Mouse (Mus musculus) c-Kit-positive CD71-positive TER-119-positive erythroid progenitor cells, embryonic 14.5 days (primary cell): ENCODE measurements around the gene Ttll3.

Source experiments
- DNase-seq: peaks from one replicate; pipeline ENCODE4 v3.0.0-alpha.2; 2013; ENCODE audit warnings: low spot score

Ttll3 gene

DNA sequence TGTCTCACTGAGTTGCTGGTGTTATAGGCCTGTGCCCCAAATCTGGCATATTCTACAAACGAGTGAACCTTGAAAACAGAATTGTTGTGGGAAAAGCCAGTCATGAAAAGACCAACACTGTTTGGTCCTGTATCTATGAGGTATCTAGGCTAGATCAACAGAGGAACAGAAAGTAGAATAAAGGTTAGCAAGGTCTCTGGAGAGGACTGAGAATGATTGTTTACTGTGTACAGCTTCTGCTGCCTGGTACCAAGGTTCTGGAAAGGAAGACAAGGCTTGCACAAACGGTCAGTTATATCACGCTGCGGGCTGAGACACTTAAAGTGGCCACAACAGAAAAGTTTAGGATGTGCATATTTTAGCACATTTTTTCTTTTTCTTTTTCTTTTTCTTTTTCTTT lies 37.6 kb downstream of the Ttll3 start:
- DNase-seq, result no peak

DNA sequence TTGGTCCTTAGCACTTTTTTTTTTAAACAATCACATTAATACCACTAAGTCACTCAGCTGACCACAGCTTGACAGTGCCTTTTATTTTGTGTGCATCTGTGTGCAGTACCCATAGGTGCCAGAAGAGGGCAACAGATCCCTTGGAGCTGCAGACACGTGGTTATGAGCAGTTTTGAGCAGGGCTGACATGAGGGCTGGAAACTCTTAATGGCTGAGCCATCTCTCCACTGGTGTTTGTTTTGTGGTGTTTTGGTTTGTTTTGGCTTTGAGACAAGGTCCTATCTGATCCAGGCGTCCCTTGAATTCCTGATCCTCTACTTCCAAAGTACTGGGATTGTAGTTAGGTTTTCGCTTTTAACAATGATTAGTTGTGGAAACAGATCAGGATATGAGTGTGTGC lies 38.3 kb downstream of the Ttll3 start:
- peak; percentile 54 for DNase-seq

DNA sequence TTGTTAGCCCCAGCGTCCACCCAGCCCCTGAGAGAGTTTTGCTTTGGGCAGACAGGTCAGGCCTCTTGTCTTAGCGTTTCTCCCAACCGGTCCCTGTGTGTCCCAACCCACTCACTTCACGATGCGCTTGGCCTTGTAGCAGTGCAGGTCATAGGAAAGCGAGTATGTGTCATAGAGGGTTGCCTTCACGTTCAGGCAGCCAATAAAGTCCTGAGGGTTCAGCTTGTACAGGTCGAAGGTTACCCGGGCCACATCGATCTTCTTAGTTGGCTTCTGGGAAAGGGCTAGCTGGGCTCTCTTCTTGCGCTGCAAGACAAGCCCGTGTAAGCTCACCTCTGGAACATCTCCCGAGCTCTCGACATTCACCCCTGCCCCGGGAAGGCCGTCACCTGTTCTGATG lies 38.9 kb downstream of the Ttll3 start:
- DNase-seq, result no peak

DNA sequence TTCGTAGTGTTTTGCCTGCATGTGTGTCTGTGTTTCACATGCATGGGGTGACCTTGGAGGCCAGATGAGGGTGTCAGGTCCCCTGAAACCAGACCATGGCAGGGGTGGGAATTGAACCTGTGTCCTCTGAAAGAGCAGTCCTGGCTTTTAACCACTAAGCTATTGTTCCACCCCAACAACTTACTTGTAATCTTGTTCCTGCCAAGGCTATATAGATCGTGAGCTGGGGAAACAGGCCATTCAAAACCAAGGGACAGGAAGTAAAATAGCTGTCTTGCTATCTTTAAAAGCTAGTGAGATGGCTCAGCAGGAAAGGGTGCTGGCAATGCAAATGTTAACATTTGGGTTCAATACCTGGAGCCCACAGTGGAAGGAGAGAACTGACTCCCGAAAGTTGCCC lies 40.9 kb downstream of the Ttll3 start:
- no peak for DNase-seq

DNA sequence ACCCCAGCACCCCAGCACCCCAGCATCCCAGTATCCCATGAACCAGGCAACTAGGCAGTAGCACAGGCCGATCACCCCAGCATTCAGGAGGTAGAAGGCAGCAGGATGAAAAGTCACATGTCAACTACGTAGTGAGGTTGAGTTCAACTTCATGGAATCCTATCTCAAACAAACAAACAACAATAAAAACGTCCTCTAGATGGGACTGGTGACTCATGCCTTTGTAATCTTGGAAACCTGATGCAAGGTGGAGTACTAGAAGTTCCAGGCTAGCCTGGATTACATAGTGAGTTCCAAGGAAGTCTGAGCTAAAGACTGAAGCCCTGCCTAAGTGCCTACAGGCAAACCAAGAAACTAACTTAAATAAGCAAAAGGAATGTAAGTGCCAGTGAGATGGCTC lies 41.8 kb downstream of the Ttll3 start:
- DNase-seq, result no peak

DNA sequence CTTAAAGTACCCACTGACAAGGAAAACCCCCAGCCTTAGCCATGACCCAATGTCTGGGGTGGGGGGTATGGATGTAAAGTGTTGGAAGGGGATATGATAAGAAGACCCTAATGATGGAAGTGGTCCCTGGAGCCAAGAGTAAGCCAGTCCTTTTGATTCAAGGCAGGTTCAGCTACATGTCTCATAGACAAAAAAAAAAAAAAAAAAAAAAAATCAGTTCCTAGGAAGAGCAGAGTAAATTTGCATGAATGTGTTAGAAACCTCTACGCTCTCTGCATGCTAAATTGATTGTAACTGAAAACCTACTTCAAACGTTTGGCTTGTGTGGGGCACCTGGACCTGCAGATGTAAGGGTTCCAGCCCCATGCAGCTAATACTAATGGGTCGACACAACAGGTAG lies 42.7 kb downstream of the Ttll3 start:
- DNase-seq, result no peak

DNA sequence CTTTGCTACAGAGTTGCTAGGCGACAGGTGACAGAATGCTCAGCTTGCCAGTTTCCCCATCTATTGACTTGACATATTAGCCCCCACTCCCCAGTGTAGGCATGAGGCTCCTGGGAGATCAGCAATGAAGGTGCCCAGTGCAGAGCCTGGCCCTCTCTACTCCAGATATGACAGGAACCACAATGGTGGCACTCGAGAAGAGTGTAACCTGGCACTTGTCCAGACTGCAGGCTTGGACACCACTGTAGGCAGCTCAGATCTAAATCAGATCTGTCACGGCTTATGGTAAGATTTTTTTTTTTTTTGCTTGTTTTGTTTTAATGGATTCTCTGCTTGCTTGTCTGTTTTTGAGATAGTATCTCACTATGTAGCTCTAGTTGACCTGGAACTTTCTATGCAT lies 44.6 kb downstream of the Ttll3 start:
- DNase-seq, result no peak

DNA sequence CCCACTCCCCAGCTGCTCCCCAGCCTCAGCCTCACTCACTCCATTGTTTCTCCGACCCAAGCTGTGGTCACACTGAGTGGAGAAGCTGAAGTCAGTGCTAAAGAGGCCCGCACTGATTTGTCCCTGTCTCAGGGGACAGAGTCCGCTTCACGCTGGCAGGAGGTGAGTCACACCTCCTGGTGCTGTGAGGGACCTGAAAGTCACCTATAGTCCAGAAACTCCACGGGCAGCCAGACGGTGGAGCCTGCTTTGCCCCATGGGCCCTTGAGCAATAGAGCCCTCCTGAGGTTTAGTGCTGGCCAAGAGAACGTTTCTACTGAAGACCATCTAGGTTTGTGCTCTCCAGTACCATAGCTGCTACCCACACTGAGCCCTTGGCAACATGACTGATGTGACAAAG lies 45.6 kb downstream of the Ttll3 start:
- DNase-seq, result no peak

DNA sequence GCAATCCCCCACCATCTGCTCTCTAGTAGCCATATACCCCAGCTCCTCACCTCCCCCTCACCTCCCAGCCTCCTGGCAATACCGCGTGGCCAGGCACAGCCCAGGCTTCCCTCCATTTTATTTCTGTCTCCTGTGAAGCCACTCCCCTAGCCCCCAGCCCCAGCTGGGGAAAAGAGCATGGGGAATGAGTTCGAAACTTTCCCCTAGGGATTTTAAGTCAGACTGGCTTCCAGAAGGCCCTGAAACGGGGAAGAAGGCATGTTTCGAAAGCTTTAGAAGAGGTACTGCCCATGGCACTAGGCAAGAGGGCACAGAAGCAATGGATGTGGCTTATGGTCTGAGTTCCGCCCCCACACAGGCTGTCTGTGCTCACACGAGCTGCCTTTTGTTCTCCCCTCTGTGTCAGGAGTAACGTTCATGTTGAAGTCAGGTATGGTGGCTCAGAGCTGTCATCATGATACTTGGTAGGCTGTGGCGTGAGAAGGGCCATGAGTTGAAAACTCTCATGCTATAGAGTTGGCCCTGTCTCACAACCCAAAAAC lies 46.7 kb downstream of the Ttll3 start, which contains the start of gene Cidec:
Cidec (minus strand) TSS at position 97 of the 542 bp plus-strand sequence.
- no peak for DNase-seq

DNA sequence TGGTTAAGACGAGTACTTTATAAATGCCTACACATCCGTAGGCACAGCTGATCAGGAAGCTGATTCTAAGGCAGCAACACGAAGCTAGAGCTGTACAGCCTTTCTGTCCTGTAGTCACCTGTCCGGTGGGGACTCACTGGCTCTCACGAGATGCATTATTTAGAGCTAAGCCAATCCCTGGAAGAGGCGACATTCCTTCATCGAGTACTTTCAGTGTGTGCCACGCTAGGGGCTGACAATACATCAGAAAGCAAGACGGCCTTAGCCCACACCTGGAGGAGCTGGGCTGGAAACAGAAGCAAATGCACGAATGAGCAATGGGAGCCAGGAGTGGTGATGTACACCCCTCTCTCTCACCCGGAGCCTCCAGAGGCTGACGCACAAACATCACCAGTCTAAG lies 48.1 kb downstream of the Ttll3 start:
- DNase-seq, result no peak

DNA sequence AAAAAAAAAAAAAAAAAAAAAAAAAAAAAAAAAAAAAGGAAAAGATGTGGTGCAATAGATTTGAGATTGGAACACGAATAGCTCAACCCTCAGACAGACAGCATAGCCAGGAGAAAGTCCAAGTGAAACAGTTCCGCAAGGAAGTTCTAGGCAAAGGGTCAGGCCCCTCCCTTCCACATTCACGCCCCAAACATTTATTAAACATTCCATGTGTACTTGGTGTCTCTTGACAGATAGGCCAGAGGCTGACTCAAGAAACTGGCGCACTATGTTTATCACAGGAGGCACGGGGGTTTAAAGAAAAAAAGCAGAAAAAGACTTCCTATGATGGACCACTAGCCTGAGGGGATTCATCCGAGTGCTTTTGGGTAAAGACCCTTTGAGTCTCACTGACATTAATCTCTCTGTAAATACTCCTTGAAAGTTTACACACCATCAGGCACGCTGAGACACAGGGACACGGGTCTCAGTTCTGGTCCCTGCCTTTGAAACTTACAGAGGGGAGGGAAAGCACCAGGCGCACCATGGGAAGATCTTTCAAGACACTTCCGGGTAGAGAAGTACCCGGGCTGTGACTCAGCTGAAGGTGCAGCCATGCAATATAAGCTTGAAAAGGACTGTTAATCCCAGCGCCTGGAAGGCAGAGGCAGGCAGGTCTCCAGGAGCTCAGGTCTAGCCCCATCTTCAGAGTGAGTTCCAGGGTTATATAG lies 49.8 kb downstream of the Ttll3 start:
- no peak for DNase-seq

DNA sequence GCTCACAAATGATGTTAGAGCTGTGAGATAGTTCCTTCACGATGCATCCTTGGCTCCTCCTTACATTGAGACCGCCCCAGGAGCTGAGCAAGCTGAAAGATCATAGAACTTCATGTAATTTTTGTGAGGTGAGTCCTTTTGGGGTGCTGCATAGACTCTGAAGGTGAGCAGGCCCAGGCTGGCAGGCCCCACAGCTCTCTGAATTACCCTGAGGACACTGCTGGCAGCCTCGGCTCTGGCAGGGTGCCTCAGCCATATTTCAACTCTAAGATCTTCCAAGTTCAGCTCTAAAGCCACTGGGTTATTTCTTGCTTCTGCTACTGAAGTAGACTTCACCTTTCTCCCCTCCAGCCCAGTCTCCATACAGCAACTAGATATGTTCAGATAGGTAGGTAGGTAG lies 51.6 kb downstream of the Ttll3 start:
- no peak for DNase-seq

DNA sequence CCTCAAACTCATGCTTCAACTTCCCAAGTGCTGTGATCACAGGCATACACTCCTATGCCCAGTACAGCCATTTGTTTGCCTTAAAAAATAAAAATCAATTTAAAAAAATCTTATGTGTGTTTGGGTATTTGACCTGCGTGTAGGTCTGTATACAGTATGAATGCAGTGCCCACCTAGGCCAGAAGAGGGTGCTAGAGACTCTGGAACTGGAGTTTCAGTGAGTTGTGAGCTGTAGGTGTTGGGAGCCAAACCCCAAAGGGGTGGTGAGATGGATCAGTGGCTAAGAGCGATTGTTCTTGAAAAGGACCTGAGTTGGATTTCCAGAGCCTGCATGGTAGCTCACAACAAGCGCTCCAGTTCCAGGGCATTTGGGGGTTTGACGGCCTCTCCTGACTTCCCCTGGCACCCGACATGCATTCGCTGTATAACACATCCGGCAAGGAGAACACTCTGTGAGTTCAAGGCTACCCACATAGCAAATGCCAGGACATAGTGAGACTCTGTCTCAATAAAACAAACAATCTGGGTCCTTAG lies 52.2 kb downstream of the Ttll3 start:
- peak; percentile 81 for DNase-seq

DNA sequence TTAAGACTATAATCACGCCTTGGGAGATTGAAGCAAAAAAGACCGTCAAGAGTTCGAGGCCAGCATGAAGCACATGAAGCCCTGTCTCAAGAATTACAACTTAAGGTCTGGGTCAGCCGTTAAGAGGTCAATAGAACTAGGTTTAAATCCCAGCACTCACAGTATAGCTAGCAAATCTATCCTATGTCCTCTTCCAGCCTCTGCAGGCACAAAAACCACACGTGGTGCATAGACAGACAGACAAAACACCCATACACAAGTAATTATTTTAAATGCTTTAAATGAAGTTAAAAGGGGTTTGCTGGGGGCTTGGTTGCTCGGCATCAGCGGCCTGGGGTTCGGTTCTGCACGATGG lies 53.0 kb downstream of the Ttll3 start:
- DNase-seq, result no peak

DNA sequence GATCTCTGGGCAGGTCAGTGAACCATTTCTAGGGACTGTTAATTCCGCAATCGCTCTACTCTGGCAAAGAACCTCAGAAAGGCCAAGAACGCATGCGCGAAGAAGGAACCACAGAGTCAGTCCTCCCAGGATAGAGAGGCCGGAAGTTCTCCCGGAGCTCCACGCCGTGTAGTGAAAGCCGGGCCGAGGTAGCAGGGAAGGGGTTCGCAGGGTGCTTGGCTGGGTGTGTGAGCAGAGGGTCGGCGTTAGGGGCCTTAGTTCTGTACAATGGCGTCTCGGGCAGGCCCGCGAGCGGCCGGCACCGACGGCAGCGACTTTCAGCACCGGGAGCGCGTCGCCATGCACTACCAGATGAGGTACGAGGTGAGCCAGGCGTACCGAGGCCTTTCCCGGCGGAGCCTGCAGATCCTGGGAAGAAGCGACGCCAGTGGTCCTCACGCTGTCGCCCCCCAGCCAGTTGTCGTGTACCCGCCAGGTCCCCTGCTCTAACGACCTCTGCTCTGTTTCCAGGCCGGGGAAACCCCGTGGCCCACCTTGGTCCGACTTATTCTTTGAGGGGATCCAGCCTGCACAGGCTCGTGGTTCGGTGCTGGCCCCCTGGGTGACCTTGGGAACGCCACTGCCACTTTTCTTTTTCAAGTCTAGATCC lies 53.5 kb downstream of the Ttll3 start, which contains the start of gene Jagn1:
Jagn1 (plus strand) TSS at position 128 of the 649 bp plus-strand sequence.
- DNase-seq, result peak; percentile 95

DNA sequence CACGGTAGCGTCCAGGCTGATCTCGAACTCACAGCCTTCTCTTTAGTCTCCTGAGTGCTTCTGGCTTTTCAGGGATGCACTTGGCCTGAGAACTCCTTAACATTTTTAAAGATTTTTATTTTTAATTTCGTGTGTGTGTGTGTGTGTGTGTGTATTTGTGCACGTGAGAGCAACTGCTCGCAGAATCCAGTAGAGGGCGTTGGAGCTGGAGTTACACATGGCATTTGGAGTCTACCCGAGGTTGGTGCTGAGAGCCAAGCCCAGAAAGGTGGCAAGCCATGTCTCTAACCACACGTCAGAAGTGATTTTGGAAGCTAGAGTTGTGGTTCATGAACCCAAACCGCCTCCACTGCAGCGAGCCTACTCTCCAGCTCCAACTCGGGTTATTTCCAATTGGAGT lies 54.0 kb downstream of the Ttll3 start:
- peak; percentile 34 for DNase-seq

DNA sequence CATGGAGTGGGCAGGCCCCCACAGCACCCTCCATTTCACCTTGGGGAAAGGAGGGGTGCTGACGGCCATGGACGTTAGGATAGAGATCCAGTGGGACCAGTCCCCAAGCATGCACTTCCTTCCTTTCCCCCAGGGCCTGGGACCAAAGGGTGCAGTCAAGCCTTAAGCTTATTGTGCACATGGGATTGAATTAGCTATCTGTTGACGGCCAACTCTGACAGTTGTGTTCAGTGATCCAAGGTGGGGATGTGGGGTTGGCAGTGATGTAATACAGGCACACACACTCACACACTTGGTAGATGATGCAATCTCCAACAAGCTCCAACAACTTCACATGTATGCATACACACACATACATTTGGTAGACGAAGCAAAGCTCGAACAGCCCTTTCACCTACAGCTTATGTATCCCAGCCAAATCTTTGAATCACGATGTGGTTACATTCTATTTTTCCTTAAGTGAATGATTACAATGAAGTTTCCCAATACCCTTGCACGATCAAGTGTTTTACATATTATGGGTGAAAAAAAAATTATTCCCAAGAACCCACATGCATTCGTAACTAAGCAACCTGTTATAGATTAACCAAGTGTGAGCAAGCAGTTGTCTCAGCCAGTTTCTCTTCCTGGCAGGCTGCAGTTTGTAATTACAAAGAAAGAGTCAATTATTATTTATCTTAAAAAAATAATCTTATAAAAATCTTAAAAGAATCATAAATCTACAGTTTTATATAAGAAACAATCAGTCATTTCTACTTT lies 55.3 kb downstream of the Ttll3 start:
- no peak for DNase-seq

DNA sequence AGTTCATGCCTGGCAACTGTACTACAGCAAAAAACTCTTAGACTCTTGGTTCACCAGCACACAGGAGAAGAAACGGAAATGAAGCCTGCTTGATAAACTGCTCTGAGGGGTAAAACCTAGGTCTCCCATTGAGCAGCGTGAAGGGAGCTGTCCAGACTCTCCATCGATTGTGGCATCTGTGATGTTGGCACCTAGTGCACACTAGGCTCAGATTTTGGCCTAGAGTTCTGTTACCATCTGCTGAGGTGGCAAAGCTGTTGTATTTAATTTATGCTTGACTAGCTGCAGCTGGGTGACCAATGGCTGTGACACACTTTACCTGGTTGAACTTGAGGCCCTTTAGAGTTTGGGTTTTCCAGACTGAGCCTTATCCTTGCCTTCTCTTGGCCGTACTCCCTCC lies 58.6 kb downstream of the Ttll3 start:
- no peak for DNase-seq

DNA sequence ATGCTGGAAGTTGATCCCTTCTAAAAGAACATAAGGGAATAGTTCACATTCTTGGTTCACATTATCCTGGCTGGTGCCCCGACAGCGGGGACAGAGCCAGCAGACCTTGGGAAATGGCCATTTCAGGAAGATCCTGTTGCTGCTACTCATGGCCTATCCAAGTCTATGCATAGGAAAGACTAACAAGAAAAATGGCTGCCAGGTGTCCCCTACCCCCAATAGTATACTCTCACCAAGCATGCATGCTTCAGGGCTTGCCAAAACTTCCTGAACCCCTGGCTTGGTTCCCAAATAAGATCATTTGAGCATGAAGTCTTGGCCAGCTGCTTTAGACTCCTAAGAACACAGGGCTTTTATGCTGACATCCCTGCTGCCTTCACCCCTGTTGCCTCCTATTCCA lies 62.8 kb downstream of the Ttll3 start:
- DNase-seq, result no peak

DNA sequence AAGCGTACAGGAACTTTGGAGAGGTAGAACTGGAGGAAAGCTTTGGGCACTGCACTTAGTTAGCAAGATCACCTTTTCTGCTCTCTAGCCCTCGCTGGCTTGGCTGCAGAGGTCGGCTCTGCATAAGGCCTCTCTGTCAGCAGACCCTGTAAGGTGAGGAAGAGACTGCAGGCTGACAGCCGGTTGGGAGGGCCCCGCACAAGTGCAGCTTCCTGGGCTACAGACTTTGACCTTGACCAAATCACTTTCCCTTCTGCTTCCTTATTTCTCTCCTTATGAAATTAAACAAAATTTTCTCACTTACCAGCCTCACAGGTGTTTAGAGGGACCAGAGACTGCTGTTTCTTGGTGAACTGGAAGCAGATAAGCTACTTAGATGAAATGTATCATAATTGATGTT lies 65.9 kb downstream of the Ttll3 start:
- no peak for DNase-seq

DNA sequence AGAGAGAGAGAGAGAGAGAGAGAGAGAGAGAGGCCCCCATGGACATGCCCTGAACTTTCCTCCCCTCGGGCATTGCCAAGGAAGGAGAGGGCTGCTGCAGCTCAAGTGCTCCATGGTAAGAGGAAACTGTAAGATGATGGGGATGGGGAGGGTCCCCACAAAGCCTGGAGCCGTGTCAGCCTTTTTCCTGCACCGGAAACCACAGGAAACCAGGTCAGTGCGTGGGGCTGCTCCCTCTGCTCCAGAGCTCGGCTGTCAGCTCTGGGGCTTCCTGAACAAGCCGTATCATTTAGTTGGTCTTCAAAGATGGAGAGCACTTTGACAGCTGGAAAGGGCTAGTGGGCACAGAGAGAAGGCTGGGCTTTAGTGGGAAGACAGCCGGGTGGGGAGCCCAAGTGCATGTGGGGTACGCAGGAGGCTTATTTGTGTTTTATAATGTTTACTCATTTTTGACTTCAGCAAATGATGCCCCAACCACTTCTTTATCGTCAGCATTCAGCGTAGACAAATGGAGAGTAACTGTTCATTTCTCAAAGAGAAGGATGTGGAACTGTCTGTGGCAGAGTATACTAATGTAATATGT lies 69.0 kb downstream of the Ttll3 start, which contains the start of gene Il17re:
Il17re (plus strand) TSS at position 533 of the 583 bp plus-strand sequence.
- no peak for DNase-seq

DNA sequence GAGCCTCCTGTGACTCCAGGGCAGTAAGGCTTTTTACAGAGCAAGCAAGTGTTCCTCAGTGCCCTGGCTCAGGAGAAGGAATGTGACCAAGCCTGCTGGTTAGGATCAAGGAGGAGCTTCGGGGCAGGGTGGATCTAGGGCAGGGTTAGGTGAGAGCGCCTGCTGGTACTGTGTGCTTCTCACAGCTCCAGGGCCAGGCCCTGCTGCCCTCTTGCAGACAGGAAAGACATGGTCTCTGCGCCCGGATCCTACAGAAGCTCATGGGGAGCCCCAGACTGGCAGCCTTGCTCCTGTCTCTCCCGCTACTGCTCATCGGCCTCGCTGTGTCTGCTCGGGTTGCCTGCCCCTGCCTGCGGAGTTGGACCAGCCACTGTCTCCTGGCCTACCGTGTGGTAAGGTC lies 69.6 kb downstream of the Ttll3 start:
- no peak for DNase-seq
